ENCODE assay signal across 8 mouse cellular contexts in genomic region chr2:91480805-91481514, GRCm38 (mm10). TPM values are rescaled to one million over a fixed set of nuclear protein-coding genes. Genes with fewer than 3 reads are reported as not detected.
DNase-seq lines count a peak whose midpoint lies in the region; ATAC-seq lines count a peak whose summit lies in the region.

No protein-coding gene starts in this region.

- ATAC-seq in forebrain, embryonic 11.5 days (replicated peaks; ENCODE audit: low FRiP score), result peak; percentile 65
- peak; percentile 85 for ATAC-seq in hindbrain, embryonic 16.5 days
- ATAC-seq in neural tube, embryonic 12.5 days (ENCODE audit: low FRiP score, low read depth), result peak; percentile 65; the same call in 1 of the 2 replicates

- no peak overlapping the region for H3K4me2 ChIP-seq in forebrain, embryonic 11.5 days (ENCODE audit: low read depth, low read length, severe bottlenecking)
- H3K4me2 ChIP-seq in hindbrain, embryonic 16.5 days (ENCODE audit: low read length), result no peak overlapping the region
- H3K4me2 ChIP-seq in neural tube, embryonic 12.5 days (replicated peaks), result no peak overlapping the region

- peaks cover 9% of the 10 kb centered on the region; the same call in 1 of the 2 replicates for H3K36me3 ChIP-seq in forebrain, embryonic 11.5 days (ENCODE audit: control insufficient read depth, insufficient read depth, low read length)
- H3K36me3 ChIP-seq in hindbrain, embryonic 16.5 days (ENCODE audit: control insufficient read depth, insufficient read depth, low read length), result no peaks in the 10 kb centered on the region
- peaks cover 40% of the 10 kb centered on the region for H3K36me3 ChIP-seq in neural tube, embryonic 12.5 days

- H3K9me3 ChIP-seq in forebrain, embryonic 11.5 days (ENCODE audit: control insufficient read depth, low read length), result no peaks in the 10 kb centered on the region
- H3K9me3 ChIP-seq in hindbrain, embryonic 16.5 days (ENCODE audit: control insufficient read depth, low read length), result no peaks in the 10 kb centered on the region
- no peaks in the 10 kb centered on the region for H3K9me3 ChIP-seq in neural tube, embryonic 12.5 days

- DNase-seq in ovary, postnatal 14 days (ENCODE audit: low spot score), result peak; percentile 58
- DNase-seq in ovary, postnatal 36 days (ENCODE audit: low spot score), result no peak
- DNase-seq in brain, adult 2 months (ENCODE audit: low read depth, low spot score), result peak; percentile 94
- no peak for DNase-seq in forebrain, embryonic 11.5 days (ENCODE audit: low spot score)
- peak; percentile 47 to 73 for DNase-seq in left cerebral cortex, postnatal 10 days (ENCODE audit: extremely low spot score in 1 of 2, low spot score in 2 of 2)
- DNase-seq in gastrocnemius, postnatal 10 days, result no peak

- WGBS in forebrain, embryonic 11.5 days, result 64% methylated on average over 6 of the region's 6 CpGs
- 66% methylated on average over 6 of the region's 6 CpGs for WGBS in hindbrain, embryonic 16.5 days
- WGBS in neural tube, embryonic 12.5 days, result 78% methylated on average over 6 of the region's 6 CpGs

- intact Hi-C loops in left cerebral cortex, postnatal 10 days (cut with DNase I), result loop anchor here (2.0 kb wide), 1 partner anchor 202 kb away; no protein-coding TSS in a partner anchor

- no peaks in the 10 kb centered on the region for H3K27me3 ChIP-seq in forebrain, embryonic 11.5 days (ENCODE audit: control insufficient read depth, insufficient read depth, low read length)
- H3K27me3 ChIP-seq in hindbrain, embryonic 16.5 days (replicated peaks; ENCODE audit: control insufficient read depth, insufficient read depth, low read length), result no peaks in the 10 kb centered on the region
- H3K27me3 ChIP-seq in neural tube, embryonic 12.5 days (replicated peaks), result no peaks in the 10 kb centered on the region

- H3K4me3 ChIP-seq in forebrain, embryonic 11.5 days (ENCODE audit: low read depth, low read length), result no peak overlapping the region
- no peak overlapping the region for H3K4me3 ChIP-seq in hindbrain, embryonic 16.5 days (ENCODE audit: low read length)
- H3K4me3 ChIP-seq in neural tube, embryonic 12.5 days, result no peak overlapping the region

- no peak overlapping the region for H3K9ac ChIP-seq in forebrain, embryonic 11.5 days (ENCODE audit: low read length)
- no peak overlapping the region for H3K9ac ChIP-seq in hindbrain, embryonic 16.5 days (ENCODE audit: low read depth, low read length)
- H3K9ac ChIP-seq in neural tube, embryonic 12.5 days, result no peak overlapping the region

- H3K27ac ChIP-seq in forebrain, embryonic 11.5 days (ENCODE audit: low read depth, low read length), result no peak overlapping the region
- H3K27ac ChIP-seq in hindbrain, embryonic 16.5 days (ENCODE audit: low read depth, low read length), result no peak overlapping the region
- H3K27ac ChIP-seq in neural tube, embryonic 12.5 days, result no peak overlapping the region

- H3K4me1 ChIP-seq in forebrain, embryonic 11.5 days (replicated peaks; ENCODE audit: control insufficient read depth, insufficient read depth, low read length), result no peaks in the 10 kb centered on the region
- H3K4me1 ChIP-seq in hindbrain, embryonic 16.5 days (ENCODE audit: control insufficient read depth, insufficient read depth, low read depth, low read length), result no peaks in the 10 kb centered on the region
- H3K4me1 ChIP-seq in neural tube, embryonic 12.5 days, result no peaks in the 10 kb centered on the region

RNA-seq across cellular contexts. Expression of gene Lrp4, which starts 23.6 kb away (rescaled TPM):
- 10.2 and 11.3 TPM in 2 replicates for polyA plus RNA-seq in forebrain, embryonic 11.5 days (2014; fragmentation: Nextera tagmentation; extraction: Ambion mirVana)
- polyA plus RNA-seq in hindbrain, embryonic 16.5 days (2015; fragmentation: Nextera tagmentation; extraction: Ambion mirVana), result 4.5 and 5.3 TPM in 2 replicates
- 10 to 100 TPM; 26.3 to 26.4 TPM for total RNA-seq in left cerebral cortex, postnatal 10 days (2021)
- 5.3 and 5.4 TPM in 2 replicates for polyA plus RNA-seq in neural tube, embryonic 12.5 days (2016; fragmentation: Nextera tagmentation; extraction: Ambion mirVana)
- 10 to 100 TPM; 20.9 to 25.7 TPM for total RNA-seq in gastrocnemius, postnatal 10 days (2021)

RNA-seq across cellular contexts. Expression of gene 1110051M20Rik, which starts 36.5 kb away (rescaled TPM):
- 102 and 114 TPM in 2 replicates for polyA plus RNA-seq in forebrain, embryonic 11.5 days (2014; fragmentation: Nextera tagmentation; extraction: Ambion mirVana)
- 161 and 163 TPM in 2 replicates for polyA plus RNA-seq in hindbrain, embryonic 16.5 days (2015; fragmentation: Nextera tagmentation; extraction: Ambion mirVana)
- total RNA-seq in left cerebral cortex, postnatal 10 days (2021), result 100 to 1,000 TPM in 1 of 2 experiments, 10 to 100 TPM in 1; 99.7 to 106 TPM
- polyA plus RNA-seq in neural tube, embryonic 12.5 days (2016; fragmentation: Nextera tagmentation; extraction: Ambion mirVana), result 106 and 112 TPM in 2 replicates
- 10 to 100 TPM; 12.0 to 12.2 TPM for total RNA-seq in gastrocnemius, postnatal 10 days (2021)

RNA-seq across cellular contexts. Expression of gene Ckap5, which starts 45.6 kb away (rescaled TPM):
- polyA plus RNA-seq in forebrain, embryonic 11.5 days (2014; fragmentation: Nextera tagmentation; extraction: Ambion mirVana), result 138 and 153 TPM in 2 replicates
- 90.1 and 101 TPM in 2 replicates for polyA plus RNA-seq in hindbrain, embryonic 16.5 days (2015; fragmentation: Nextera tagmentation; extraction: Ambion mirVana)
- total RNA-seq in left cerebral cortex, postnatal 10 days (2021), result 100 to 1,000 TPM; 130 to 145 TPM
- 127 and 139 TPM in 2 replicates for polyA plus RNA-seq in neural tube, embryonic 12.5 days (2016; fragmentation: Nextera tagmentation; extraction: Ambion mirVana)
- total RNA-seq in gastrocnemius, postnatal 10 days (2021), result 10 to 100 TPM; 41.5 to 48.1 TPM

Comparison
In these comparisons a context has a peak if more than half of its experiments do, and no peak if none do; other contexts are left out.
1. DNase-seq: peak in ovary, postnatal 14 days (single experiment), brain, adult 2 months (single experiment) and left cerebral cortex, postnatal 10 days (2 of 2); none in ovary, postnatal 36 days (single experiment), forebrain, embryonic 11.5 days (single experiment) and gastrocnemius, postnatal 10 days (single experiment).
2. Peak in every context shown above with its lines, with median percentiles within 50 percentile points of each other: ATAC-seq.